Mouse (Mus musculus): Measurements from ENCODE around the gene Zfp503.

DNA sequence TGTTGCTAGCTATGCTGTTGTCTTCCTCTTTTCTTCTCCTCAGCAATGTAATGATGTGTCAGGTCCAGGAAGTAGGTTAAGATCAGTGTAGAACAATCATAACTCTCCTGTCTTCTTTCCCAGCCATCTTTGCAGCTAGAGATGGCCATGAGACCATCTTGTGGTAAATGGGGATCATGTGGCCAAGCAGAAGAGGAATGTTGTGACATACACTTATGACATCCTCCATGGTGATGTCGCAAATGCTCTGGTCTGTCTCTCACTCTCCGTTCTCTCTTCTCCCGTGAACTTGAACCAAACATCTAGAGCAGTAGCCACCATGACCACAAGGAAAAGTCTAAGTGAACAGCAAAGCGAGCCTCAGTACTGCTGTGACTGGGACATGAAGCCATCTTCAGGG is 10.2 kb upstream of the Zfp503 start:
- TF ChIP-seq CTCF (IDR thresholded peaks at IDR 0.05; ENCODE audit: borderline replicate concordance, extremely low read depth, insufficient read depth, insufficient read length), result no peak
- no peak for TF ChIP-seq POLR2A (IDR thresholded peaks at IDR 0.05; ENCODE audit: borderline replicate concordance, extremely low read depth, insufficient read depth, insufficient read length, poor library complexity, severe bottlenecking)
